Mouse (Mus musculus) mouse embryonic stem cell (cell line): Measurements from ENCODE around the gene Gns.

ENCODE experiments used
- in situ Hi-C, 2 experiments: fragments of 300-500 bp; cut with MboI; formaldehyde crosslinking; loops; 1 replicate in 1 of 2; 3 replicates in 1 of 2; pipeline ENCODE4 v1.14.3; 2019 to 2020; ENCODE audit warnings: low sequenced_read_pairs in 2 of 2, low pct_unique_long_range_greater_than_20kb in 1 of 2, mixed read lengths in 1 of 2; ENCODE audit not compliant: unreplicated experiment in 1 of 2

Gene Gns

DNA sequence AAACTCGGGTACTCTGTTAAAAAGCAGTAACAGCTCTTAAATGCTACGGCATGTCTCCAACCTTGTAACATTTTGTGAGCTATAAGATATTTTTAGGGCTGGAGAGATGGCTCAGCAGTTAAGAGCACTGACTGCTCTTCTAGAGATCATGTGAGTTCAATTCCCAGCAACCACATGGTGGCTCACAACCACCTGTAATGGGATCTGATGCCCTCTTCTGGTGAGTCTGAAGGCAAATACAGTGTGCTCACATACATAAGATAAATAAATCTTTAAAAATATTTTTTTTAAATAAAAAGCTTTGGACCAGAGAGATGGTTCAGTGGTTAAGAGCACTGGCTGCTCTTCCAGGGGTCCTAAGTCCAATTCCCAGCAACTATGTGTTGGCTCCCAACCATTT lies 4.5 kb upstream of the Gns start:
- in situ Hi-C loops: no loop called here

DNA sequence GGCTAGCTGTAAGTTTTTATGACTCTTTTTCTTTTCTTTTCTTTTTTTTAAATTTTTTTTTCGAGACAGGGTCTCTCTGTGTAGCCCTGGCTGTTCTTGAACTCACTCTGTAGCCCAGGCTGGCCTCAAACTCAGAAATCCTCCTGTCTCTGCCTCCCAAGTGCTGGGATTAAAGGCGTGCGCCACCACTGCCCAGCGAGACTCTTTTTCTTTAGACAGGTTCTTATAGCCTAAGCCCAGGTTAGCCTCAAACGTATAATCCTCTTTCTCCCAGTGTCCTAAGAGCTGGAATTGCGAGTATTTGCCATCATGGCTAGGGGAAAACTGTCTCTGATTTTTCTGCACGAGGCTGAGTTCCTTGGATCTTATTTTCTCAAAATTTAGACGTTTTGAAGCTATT lies 1.7 kb upstream of the Gns start:
- in situ Hi-C loops: no loop called here

DNA sequence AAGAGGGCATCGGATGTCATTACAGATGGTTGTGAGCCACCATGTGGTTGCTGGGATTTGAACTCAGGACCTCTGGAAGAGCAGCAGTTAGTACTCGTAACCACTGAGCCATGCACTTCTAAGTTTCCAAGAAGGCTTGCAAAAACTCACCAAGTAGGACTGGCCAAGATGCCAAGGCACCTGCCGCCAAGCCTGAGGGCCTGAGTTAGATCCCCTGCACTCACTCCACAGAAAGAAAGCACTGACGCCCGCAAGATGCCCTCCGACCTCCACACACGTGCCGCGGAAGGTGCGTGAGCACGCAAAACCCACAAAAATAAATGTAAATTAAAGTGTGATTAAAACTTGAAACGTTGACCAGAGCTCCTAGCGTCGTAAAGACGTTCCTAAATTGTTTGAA lies 584 bp upstream of the Gns start:
- in situ Hi-C loops: no loop called here

DNA sequence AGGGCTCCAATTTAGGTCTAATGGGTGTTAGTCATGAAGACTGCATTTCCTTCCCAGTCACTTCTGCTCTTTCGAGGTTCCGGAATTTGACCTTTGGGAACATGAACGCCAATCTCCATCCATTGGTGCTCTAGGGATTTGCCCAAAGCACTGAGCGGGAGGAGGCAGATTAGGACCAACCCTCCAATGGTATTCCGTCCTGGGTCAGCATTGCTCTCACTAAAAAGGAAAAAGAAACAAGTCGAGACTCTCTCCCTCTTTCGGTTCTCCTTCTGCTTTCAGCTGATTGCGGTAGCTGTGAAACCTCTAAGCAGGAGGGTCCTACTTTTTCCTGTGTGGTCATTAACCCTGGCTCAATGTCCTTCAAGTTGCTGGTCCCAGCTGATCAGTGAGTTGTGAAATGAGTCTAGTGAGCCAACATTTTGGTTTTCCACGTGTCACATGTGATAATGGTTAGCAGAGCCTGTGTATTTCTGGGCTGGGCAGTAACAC lies 937 bp downstream of the Gns start:
- in situ Hi-C loops: no loop called here

DNA sequence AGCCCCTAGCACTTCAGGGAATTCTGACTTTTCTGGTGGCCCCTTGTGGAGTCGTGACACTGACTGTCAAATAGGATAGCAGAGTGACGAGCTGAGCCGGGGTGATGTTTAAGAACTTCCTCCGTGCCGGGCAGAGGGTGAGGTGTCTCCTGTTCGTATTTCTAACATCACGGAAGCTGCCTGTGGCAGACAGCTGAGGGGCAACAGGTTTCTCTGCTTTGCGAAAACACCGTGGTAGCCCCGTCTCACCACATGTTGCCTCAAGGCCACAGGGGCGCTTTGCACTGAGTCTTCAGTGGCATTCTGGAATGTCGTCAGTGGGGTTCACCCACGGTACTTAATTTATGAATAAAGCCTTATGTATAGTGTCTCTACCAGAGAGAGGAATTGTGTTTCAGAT lies 2.4 kb downstream of the Gns start:
- in situ Hi-C loops: no loop called here

DNA sequence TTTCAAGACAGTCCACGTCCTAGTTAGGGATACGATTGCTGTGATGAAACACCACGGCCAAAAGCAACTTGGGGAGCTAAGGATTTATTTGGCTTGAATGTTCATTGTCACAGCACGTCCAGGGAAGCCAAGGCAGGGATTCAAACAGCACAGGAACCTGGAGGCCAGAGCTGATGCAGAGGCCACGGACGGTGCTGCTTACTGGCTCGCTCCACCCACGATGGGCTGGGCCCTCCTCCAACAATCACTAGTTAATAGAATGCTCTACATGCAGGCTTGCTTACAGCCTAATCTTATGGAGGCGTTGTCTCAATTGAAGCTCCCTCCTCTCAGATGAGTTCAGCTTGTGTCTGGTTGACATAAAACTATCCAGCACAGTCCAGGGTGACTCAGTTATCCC lies 2.9 kb downstream of the Gns start:
- in situ Hi-C loops: no loop called here

DNA sequence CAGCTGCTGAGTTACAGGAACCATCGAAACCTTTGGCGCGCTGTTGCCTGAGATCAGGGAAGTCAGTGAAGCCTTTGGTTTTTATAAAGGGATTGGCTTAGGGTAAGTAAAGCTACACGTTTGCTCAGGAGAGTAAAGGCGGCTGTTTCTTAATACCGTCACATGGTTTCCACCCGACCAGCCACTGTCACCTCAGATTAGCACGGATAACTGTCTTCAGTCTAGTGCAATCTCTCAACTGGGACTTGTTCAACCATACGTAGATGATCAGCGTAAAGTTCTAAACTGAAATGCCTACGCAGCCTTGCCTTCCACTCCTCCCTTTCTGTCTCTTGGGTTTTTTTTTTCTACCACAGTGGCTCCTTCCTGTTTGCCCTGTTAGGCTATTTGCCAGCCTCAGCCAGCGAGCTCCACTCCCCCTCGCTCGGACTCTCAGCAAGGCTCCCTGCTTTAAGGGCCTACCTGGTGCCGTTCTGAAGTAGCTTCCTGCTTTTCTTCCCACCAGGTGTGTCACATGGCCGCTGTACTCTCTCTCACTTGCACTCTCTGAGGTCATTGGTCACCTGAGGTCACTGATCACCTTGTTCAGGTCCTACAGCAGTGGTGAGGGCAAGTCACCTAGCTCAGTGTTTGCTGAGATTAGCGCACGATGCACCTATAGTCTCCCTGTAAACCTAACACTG lies 4.0 kb downstream of the Gns start:
- in situ Hi-C loops: no loop called here

DNA sequence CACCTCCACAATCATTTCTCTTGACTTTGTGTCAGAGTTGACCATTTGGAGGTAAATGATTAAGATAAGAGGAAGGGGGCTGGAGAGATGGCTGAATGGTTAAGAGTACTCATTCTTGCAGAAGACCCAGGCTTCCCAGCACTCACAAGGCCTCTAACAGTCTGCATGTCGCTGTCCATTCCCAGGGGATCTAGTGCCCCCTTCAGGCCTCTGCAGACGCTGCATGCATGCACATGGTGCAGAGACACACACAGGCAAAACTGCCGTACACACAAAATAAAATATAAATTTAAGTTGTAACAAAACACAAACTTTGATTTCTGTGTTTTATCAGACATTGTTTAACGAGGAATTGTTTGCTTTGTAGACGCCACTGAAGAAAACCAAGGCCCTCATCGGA lies 5.9 kb downstream of the Gns start:
- in situ Hi-C loops: no loop called here

DNA sequence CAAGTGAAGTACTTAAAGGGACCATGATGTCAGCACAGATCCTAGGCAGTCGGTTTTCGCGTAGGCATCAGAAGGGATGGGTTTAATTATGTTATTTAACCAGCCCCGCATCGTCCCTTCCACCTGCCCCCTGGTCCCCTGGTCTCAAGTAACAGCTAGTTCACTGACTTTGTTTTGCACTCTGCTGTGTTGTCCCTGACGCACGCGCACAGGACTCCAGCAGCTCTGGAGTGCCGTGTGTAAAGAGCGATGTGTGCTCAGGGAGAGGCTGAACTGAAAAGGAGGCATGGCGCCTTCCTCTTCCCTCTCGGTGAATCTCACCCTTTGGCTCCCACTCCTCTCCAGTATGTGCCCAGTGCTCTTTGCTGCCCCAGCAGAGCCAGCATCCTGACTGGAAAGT lies 9.1 kb downstream of the Gns start:
- in situ Hi-C loops: no loop called here

DNA sequence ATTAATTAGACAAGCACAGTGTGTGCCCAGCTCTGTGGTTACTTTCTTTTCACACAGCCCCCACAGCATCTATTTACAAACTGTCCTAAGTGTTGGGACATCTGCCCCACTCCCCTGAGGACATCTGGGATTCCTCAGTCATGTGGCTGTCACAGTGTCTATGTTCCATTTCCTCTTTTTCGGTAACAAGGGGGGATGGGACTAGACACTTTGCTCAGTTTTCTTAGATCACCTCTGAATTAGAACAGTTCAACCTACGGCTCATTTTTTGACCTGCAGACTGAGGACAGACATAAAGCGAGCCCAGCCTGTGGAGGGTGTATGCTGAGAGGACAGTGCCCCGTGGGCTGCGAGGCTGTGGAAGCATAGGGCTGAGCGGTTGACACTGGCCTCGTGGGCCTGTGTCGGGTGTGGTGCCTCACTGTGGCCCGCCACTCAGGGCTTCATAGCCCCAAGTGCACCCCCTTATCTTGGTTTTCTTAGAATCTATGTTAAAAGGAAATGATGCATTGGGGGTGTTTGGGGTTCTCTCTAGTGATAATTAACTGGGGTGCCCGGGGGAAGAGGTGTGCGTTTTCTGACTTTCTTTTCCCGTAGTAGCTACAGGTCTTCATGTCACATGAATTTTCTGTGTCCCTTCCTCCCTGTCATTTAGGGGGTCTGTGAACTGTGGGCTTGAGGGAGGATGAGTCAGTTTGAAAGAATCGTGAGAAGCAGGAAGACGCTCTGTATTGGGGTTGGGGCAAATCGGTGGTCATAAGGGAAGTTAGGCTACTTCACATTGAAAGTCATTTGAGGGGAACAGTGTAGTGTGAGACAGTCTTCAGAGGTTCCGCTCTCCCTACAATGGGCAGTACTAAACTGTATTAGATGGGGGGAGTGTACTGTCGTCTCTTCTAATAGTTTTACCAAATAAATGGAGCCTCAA lies 10.1 kb downstream of the Gns start:
- in situ Hi-C loops: no loop called here

DNA sequence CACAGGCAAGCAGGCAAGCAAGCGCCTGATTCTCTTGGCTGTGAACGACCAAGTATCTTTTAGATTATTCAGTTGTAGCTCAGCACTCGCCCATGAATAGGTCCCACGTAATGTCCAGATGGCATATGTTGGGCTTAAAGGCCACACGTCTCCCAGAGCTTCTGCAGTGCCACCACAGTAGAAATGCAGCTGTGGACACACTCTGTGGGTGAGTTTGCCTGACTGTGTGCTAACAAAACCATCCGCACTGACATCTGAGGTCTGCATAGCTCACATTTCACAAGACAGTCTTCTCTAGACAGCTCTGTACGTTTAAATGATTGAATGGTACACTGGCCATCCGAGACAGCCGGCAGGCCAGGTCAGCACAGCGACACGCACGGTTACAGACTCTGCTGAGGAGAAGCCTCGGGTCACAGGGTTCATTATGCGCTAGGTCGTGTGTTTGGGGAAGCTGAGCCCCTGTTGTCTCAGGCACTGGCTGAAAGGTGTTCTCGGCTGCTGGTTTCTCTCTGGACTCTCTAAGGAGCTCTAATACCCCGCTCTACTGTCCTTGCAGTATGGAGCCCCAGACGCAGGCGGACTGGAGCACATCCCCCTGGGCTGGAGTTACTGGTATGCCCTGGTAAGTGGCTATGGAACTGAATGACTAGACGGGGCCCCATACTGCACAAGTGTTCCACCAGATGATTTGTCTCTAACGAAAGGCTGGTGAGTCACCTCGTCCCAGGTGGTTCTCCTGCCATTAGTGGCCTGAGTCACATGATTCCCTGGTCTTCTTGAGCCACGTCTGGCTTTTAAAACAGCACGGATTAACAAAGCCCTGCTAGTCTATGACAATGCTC lies 11.0 kb downstream of the Gns start:
- in situ Hi-C loops: no loop called here

DNA sequence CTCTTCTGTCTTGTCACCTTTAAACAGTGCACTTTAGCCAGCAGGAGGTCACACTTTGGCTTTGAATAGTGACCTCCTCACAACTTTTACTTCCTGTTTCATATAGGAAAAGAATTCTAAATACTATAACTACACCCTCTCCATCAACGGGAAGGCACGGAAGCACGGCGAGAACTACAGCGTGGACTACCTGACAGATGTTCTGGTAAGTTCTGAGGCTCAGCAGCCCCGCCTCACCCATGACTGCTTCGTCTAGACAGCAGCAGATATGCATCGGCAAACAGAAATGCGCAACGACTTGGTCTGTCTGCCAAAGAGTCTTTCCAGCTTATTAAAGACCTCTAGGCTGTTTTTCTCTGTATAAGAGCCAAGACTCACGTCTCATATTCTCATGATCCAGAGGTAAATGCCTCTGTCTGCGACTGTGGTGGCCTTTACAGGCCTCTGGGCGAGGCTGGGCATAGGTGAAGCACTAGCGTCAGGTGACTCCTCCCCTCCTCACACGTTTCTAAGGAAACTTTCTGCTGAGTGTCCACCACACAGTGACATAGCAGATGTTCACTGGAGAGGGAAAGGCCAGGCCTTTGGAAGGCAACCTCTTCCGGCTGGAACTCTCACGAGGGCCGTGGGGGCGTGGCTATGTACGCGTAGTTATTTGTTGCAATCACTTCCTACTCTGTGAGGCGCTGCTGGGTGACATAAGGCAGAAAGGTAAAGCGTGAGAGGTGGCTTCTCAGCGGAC lies 11.8 kb downstream of the Gns start:
- in situ Hi-C loops: no loop called here

DNA sequence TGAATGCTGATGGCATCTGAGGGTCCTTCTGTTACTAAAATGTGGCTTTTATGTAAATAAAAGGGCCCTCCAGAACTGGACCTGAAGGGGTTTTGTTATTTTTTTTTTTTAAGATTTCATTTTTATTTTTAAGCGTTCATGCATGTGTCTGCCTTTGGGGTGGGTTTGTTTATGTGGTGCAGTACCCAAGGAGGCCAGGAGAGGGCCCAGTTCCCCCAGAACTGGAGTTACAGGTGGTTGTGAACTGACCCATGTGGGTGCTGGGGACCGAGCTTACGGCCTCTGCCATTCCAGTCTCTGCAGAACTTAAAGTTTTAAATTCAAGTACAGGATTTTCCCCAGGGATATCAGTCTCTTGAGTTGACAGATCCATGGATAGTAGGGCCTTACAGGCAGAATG lies 14.5 kb downstream of the Gns start:
- in situ Hi-C loops: no loop called here

DNA sequence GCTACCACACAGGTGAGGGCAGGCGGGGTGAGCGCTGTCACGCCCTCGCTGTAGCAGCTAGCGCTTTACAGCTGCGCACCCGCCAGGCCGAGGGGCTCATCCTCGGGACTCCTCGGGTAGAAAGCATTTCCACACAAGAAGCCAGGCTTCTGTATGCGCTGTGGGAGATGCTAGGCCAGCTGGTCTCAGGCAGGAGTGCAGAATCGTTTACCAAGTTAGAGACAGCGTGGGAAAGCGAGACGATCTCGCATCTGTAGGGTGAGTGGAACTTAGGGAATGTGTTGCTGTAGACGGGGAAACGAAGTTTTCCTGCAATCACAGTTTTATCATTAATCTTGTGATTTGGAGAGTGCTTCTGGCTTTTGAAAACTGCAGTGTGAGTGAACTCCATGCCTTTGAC lies 16.4 kb downstream of the Gns start:
- in situ Hi-C loops: no loop called here

DNA sequence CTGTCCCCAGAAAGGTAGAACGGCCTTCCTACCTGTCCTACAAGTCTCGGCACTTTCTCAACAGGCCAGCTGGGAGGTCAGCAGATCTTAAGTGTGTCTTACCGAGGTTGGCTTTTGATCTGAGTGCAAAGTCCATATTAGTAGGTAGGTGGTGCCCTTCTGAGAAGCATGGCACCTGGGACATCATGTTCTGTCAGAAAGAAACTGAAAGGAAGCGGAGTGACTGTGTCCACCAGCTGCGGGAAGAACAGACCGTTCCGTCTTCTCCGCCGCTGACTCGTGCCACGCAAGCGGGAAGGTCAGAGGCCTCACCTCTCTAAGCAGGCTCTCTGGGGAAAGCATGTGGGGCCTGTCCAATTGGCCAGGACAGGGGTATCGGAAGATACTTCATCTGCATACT lies 19.8 kb downstream of the Gns start:
- in situ Hi-C loops: no loop called here

DNA sequence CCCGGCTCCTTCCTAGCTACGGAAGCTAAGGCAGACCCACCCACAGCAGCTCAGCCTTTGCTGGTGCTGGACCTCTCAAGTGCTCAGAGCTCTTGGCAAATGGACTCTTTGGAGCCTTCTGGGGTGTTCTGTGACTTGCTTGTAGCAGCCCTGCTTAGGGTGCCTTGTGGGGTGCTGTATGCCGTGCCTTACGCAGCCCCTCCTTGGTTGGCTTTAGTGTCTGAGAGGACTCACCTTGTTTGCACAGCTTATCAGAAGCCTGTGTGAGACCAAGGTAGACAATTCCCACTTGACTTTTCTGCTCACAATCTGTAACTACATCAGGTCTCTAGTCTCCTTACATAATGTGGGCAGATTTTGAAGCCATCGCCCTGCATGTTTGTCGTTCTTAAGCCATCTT lies 20.8 kb downstream of the Gns start:
- in situ Hi-C loops: no loop called here

DNA sequence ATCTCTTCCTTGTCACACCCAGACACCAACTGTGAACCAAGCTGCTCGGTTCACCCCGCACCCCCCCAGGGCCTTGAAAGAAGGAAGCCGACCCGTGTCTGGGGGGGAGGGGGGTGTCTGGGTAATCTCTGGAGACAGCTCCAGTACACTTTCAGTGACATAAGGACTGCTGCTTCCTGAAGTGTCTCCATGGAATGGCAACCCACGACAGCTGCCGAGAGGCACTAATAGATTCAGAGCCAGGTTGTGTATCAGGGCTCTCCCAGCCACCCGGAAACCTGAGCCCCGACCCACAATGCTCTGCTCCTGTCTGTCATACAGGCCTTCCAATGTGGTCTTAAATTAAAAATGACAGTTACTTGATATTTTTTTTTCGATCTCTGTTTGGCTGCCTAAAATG lies 21.5 kb downstream of the Gns start:
- in situ Hi-C loops: no loop called here

DNA sequence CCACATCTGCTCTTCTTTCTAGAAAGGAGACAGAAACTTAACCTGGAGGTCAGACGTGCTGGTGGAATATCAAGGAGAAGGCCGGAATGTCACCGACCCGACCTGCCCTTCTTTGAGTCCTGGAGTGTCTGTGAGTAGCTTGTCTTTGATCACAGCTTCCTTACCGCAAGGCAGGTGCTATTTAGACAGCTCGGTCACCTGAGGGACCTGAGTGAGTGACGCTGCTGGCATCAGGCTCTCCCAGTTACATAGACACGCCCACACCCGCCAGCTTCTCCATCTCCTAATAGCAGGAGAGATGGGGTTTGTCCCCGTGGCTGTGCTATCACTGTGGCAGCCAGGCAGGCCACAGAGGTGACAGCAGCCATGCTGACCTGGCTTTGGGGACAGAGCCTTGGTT lies 25.7 kb downstream of the Gns start:
- in situ Hi-C loops: no loop called here
